Mouse (Mus musculus): ENCODE measurements around the gene Olfr10. TPM values are rescaled to one million over a fixed set of nuclear protein-coding genes. Genes with fewer than 3 reads are reported as not detected.
"Not testable (repeated sequence)": the region's sequence is repeated elsewhere in the genome, so short reads cannot be mapped to it uniquely, and the experiment has no call there.

Olfr10 gene
- total RNA-seq (2021), result not detected in 2 replicates
- long read RNA-seq, result 0 reads

GRCm38 (mm10) chr11:49304441-49304840 lies at the start of gene Olfr10:
Gene Olfr10 (plus strand): TSS chr11:49304741.
- no peak for DNase-seq

- no peak for DNase-seq
Observed at GRCm38 (mm10) chr11:49259296-49259695, 45.2 kb upstream of the Olfr10 start.

GRCm38 (mm10) chr11:49259829-49260228 lies 44.7 kb upstream of the Olfr10 start:
- DNase-seq, result no peak

GRCm38 (mm10) chr11:49260598-49261312 lies 43.8 kb upstream of the Olfr10 start:
- DNase-seq, result peak; percentile 89

- no peak for DNase-seq
Observed at GRCm38 (mm10) chr11:49261313-49261855, 43.2 kb upstream of the Olfr10 start.

GRCm38 (mm10) chr11:49262286-49262685 lies 42.3 kb upstream of the Olfr10 start:
- no peak for DNase-seq

- DNase-seq, result no peak
Observed at GRCm38 (mm10) chr11:49263149-49263548, 41.4 kb upstream of the Olfr10 start.

GRCm38 (mm10) chr11:49264081-49264480 lies 40.5 kb upstream of the Olfr10 start:
- no peak for DNase-seq

GRCm38 (mm10) chr11:49264622-49265021 lies 39.9 kb upstream of the Olfr10 start:
- no peak for DNase-seq

- no peak for DNase-seq
Observed at GRCm38 (mm10) chr11:49265101-49265500, 39.4 kb upstream of the Olfr10 start.

GRCm38 (mm10) chr11:49266671-49267070 lies 37.9 kb upstream of the Olfr10 start:
- DNase-seq, result no peak

GRCm38 (mm10) chr11:49267316-49267715 lies 37.2 kb upstream of the Olfr10 start:
- DNase-seq, result no peak

GRCm38 (mm10) chr11:49267970-49268579 lies 36.5 kb upstream of the Olfr10 start:
- DNase-seq, result no peak

GRCm38 (mm10) chr11:49269761-49270160 lies 34.8 kb upstream of the Olfr10 start:
- DNase-seq, result no peak

GRCm38 (mm10) chr11:49270368-49270767 lies 34.2 kb upstream of the Olfr10 start:
- no peak for DNase-seq

- no peak for DNase-seq
Observed at GRCm38 (mm10) chr11:49271334-49271733, 33.2 kb upstream of the Olfr10 start.

GRCm38 (mm10) chr11:49273834-49274519 lies 30.6 kb upstream of the Olfr10 start:
- no peak for DNase-seq

- no peak for DNase-seq
Observed at GRCm38 (mm10) chr11:49278222-49278621, 26.3 kb upstream of the Olfr10 start, which contains the start of gene Olfr1393. Gene Olfr1393 (plus strand): TSS chr11:49278304.

- DNase-seq, result not testable (repeated sequence)
Observed at GRCm38 (mm10) chr11:49284982-49285381, 19.6 kb upstream of the Olfr10 start, which contains the start of gene Olfr1392. Gene Olfr1392 (plus strand): TSS chr11:49285282.

GRCm38 (mm10) chr11:49287251-49287650 lies 17.3 kb upstream of the Olfr10 start:
- no peak for DNase-seq

- no peak for DNase-seq
Observed at GRCm38 (mm10) chr11:49292777-49293176, 11.8 kb upstream of the Olfr10 start.

- DNase-seq, result not testable (repeated sequence)
Observed at GRCm38 (mm10) chr11:49308547-49308946, 4.0 kb downstream of the Olfr10 start.

GRCm38 (mm10) chr11:49322442-49322841 lies 17.9 kb downstream of the Olfr10 start, which contains the start of gene Olfr1391:
Gene Olfr1391 (plus strand): TSS chr11:49322742.
- no peak for DNase-seq
